Mouse (Mus musculus) neural tube, embryonic 11.5 days (tissue): ENCODE measurements around the gene Gps1. TPM values are rescaled to one million over a fixed set of nuclear protein-coding genes. Genes with fewer than 3 reads are reported as not detected.

Experiments
- ATAC-seq: fragments of 200-750 bp; cut with Nextera tagmentation; 2 replicates; pipeline ENCODE4 v1.8.0; 2017; ENCODE audit warnings: moderate number of reproducible peaks, mild to moderate bottlenecking, moderate TSS enrichment, moderate library complexity; ENCODE audit not compliant: insufficient read depth, low FRiP score, low TSS enrichment
- DNase-seq: peaks from one replicate; pipeline ENCODE4 v3.0.0-alpha.2; 2015; ENCODE audit warnings: low spot score
- H3K27ac ChIP-seq: fragments of 300-500 bp; sonication (generic); 2 replicates; pipeline ENCODE4 v1.5.1; 2014; ENCODE audit warnings: low read depth, mild to moderate bottlenecking, low read length
- H3K27me3 ChIP-seq: fragments of 300-500 bp; sonication (generic); 2 replicates; pipeline ENCODE4 v1.6.1; 2014; ENCODE audit warnings: mild to moderate bottlenecking, low read length, mixed read lengths; ENCODE audit not compliant: control insufficient read depth, insufficient read depth
- H3K36me3 ChIP-seq: fragments of 300-500 bp; sonication (generic); 2 replicates; pipeline ENCODE4 v1.6.1; 2014; ENCODE audit warnings: mild to moderate bottlenecking, low read length, moderate library complexity, mixed read lengths; ENCODE audit not compliant: control insufficient read depth, insufficient read depth
- H3K4me1 ChIP-seq: fragments of 300-500 bp; sonication (generic); 2 replicates; pipeline ENCODE4 v1.6.1; 2014; ENCODE audit warnings: low read length, mixed read lengths; ENCODE audit not compliant: control insufficient read depth, insufficient read depth
- H3K4me2 ChIP-seq: fragments of 300-500 bp; sonication (generic); 2 replicates; pipeline ENCODE4 v1.6.1; 2014; ENCODE audit warnings: low read depth, mild to moderate bottlenecking, moderate library complexity
- H3K4me3 ChIP-seq: fragments of 300-500 bp; sonication (generic); 2 replicates; pipeline ENCODE4 v1.5.1; 2014; ENCODE audit warnings: low read depth, low read length
- H3K9ac ChIP-seq: fragments of 300-500 bp; sonication (generic); 2 replicates; pipeline ENCODE4 v1.6.1; 2014; ENCODE audit warnings: mild to moderate bottlenecking, low read length
- H3K9me3 ChIP-seq: fragments of 300-500 bp; sonication (generic); 2 replicates; pipeline ENCODE4 v1.6.1; 2016; ENCODE audit warnings: low read length; ENCODE audit not compliant: control insufficient read depth
- WGBS: fragments of 180-500 bp; shearing (Covaris S2); extraction: QIAGEN DNeasy Blood & Tissue Kit; methylation state at CpG from one replicate; pipeline ENCODE4 v1.1.7; 2014; 5-methylcytosine and 5-hydroxymethylcytosine counted together
- polyA plus RNA-seq: library from polyadenylated mRNA; unstranded; fragments of >200 nt; fragmentation: Nextera tagmentation; extraction: Ambion mirVana; gene quantifications from 2 replicates; pipeline ENCODE4 v1.2.1, GENCODE M21; 2014

Gene Gps1
- polyA plus RNA-seq, 1 experiment from 2014 or later: 291 TPM

GRCm38 (mm10) chr11:120795756-120796613 is 11.9 kb downstream of the Gps1 start, which contains the start of gene Dus1l:
Dus1l (minus strand) TSS chr11:120796403.
- Histone ChIP-seq H3K4me3 (peak within 1 kb of the TSS; percentile 99), H3K9me3 (no peaks in the 10 kb centered on the region), H3K9ac (peak within 1 kb of the TSS; percentile 87), H3K4me1 (peaks cover 7% of the 10 kb centered on the region), H3K36me3 (peaks cover 20% of the 10 kb centered on the region), H3K4me2 (peak within 1 kb of the TSS; percentile 97), H3K27ac (peak within 1 kb of the TSS; percentile 73; the same call in 1 of the 2 replicates), H3K27me3 (no peaks in the 10 kb centered on the region)
- DNase-seq (peak; percentile 98), ATAC-seq (peak; percentile 86)
- 3% methylated on average over 59 of the region's 59 CpGs for WGBS

GRCm38 (mm10) chr11:120796614-120796946 is 12.5 kb downstream of the Gps1 start:
- no peak for DNase-seq
- WGBS: 30% methylated on average over 8 of the region's 8 CpGs
- Histone ChIP-seq H3K36me3 (peaks cover 17% of the 10 kb centered on the region), H3K27me3 (no peaks in the 10 kb centered on the region), H3K27ac (peak overlapping the region; percentile 73; the same call in 1 of the 2 replicates), H3K4me3 (peak overlapping the region; percentile 99; the same call in 1 of the 2 replicates), H3K4me1 (peaks cover 7% of the 10 kb centered on the region), H3K9me3 (no peaks in the 10 kb centered on the region), H3K9ac (peak overlapping the region; percentile 41), H3K4me2 (peak overlapping the region; percentile 32; the same call in 1 of the 2 replicates)
- peak; percentile 29 for ATAC-seq

GRCm38 (mm10) chr11:120798244-120798643 is 14.2 kb downstream of the Gps1 start:
- H3K36me3 ChIP-seq: peaks cover 4% of the 10 kb centered on the region
- no peaks in the 10 kb centered on the region for H3K9me3 ChIP-seq
- H3K9ac ChIP-seq: no peak overlapping the region
- no peak overlapping the region for H3K4me2 ChIP-seq
- peaks cover 7% of the 10 kb centered on the region for H3K4me1 ChIP-seq
- no peak overlapping the region for H3K4me3 ChIP-seq
- no peaks in the 10 kb centered on the region for H3K27me3 ChIP-seq
- ATAC-seq (no peak), DNase-seq (no peak)
- WGBS: 91% methylated on average over 3 of the region's 3 CpGs
- no peak overlapping the region for H3K27ac ChIP-seq

GRCm38 (mm10) chr11:120799316-120799890 is 15.3 kb downstream of the Gps1 start:
- H3K36me3 ChIP-seq: no peaks in the 10 kb centered on the region
- WGBS: 68% methylated on average over 6 of the region's 6 CpGs
- H3K4me2 ChIP-seq: peak overlapping the region; percentile 3; the same call in 1 of the 2 replicates
- ATAC-seq: no peak
- no peaks in the 10 kb centered on the region for H3K9me3 ChIP-seq
- no peak overlapping the region for H3K4me3 ChIP-seq
- no peak for DNase-seq
- H3K9ac ChIP-seq: no peak overlapping the region
- H3K27me3 ChIP-seq: no peaks in the 10 kb centered on the region
- H3K4me1 ChIP-seq: peaks cover 7% of the 10 kb centered on the region
- H3K27ac ChIP-seq: no peak overlapping the region

- H3K9me3 ChIP-seq: no peaks in the 10 kb centered on the region
- no peaks in the 10 kb centered on the region for H3K27me3 ChIP-seq
- 12% methylated on average over 10 of the region's 10 CpGs for WGBS
- peak overlapping the region; percentile 3; the same call in 1 of the 2 replicates for H3K4me2 ChIP-seq
- H3K36me3 ChIP-seq: no peaks in the 10 kb centered on the region
- H3K4me1 ChIP-seq: peaks cover 4% of the 10 kb centered on the region
- H3K27ac ChIP-seq: 0 out of 2 replicates have a peak overlapping the region, but pooled peaks have one; percentile 2
- DNase-seq: peak; percentile 89
- peak; percentile 64; the same call in 1 of the 2 replicates for ATAC-seq
- H3K9ac ChIP-seq: peak overlapping the region; percentile 32; the same call in 1 of the 2 replicates
- no peak overlapping the region for H3K4me3 ChIP-seq
Measured at GRCm38 (mm10) chr11:120800061-120800904, 16.2 kb downstream of the Gps1 start.

- no peak overlapping the region for H3K9ac ChIP-seq
- H3K36me3 ChIP-seq: peaks cover 30% of the 10 kb centered on the region
- H3K4me3 ChIP-seq: no peak overlapping the region
- ATAC-seq: no peak
- H3K4me2 ChIP-seq: no peak overlapping the region
- H3K9me3 ChIP-seq: no peaks in the 10 kb centered on the region
- no peak overlapping the region for H3K27ac ChIP-seq
- H3K4me1 ChIP-seq: no peaks in the 10 kb centered on the region
- DNase-seq: no peak
- 85% methylated on average over 7 of the region's 7 CpGs for WGBS
- H3K27me3 ChIP-seq: no peaks in the 10 kb centered on the region
Measured at GRCm38 (mm10) chr11:120804274-120804673, 20.2 kb downstream of the Gps1 start.

GRCm38 (mm10) chr11:120804769-120805168 is 20.7 kb downstream of the Gps1 start:
- H3K9ac ChIP-seq: no peak overlapping the region

More at GRCm38 (mm10) chr11:120804769-120805168, 20.7 kb downstream of the Gps1 start:
- 78% methylated on average over 4 of the region's 4 CpGs for WGBS
- H3K4me3 ChIP-seq: no peak overlapping the region
- no peaks in the 10 kb centered on the region for H3K27me3 ChIP-seq
- H3K27ac ChIP-seq: no peak overlapping the region
- ATAC-seq (no peak), DNase-seq (no peak)
- H3K4me1 ChIP-seq: no peaks in the 10 kb centered on the region
- no peak overlapping the region for H3K4me2 ChIP-seq
- H3K9me3 ChIP-seq: no peaks in the 10 kb centered on the region
- H3K36me3 ChIP-seq: peaks cover 34% of the 10 kb centered on the region
